Mouse (Mus musculus) liver, embryonic 11.5 days (tissue): ENCODE results near the gene Lyve1. TPM values are rescaled to one million over a fixed set of nuclear protein-coding genes. Genes with fewer than 3 reads are reported as not detected.

Source experiments
- microRNA-seq: library from miRNA; unstranded; fragments of <30 nt; microRNA quantifications from one replicate; pipeline ENCODE4, GENCODE M21; 2017; ENCODE audit warnings: borderline number of aligned reads
- polyA plus RNA-seq: library from polyadenylated mRNA; unstranded; fragments of >200 nt; fragmentation: Nextera tagmentation; extraction: Ambion mirVana; gene quantifications from 2 replicates; pipeline ENCODE4 v1.2.1, GENCODE M21; 2014

Lyve1 gene
- polyA plus RNA-seq, 1 experiment from 2014 or later, result 25.7 TPM

Small RNA genes lying within 50 kb of the gene (microRNA-seq; reads per million reads assigned to microRNA genes)
- gene Gm47282, result 1.1 reads per million

Other genes starting within 250 kb of the Lyve1 start
- gene Sbf2, start 248.3 kb downstream of the Lyve1 start, polyA plus RNA-seq, result 13.8 and 14.6 TPM in 2 replicates
- gene Adm, start 235.6 kb downstream of the Lyve1 start, polyA plus RNA-seq, result 8.8 and 10.6 TPM in 2 replicates
- 39.5 and 41.1 TPM in 2 replicates for gene Ampd3, start 95.0 kb downstream of the Lyve1 start, polyA plus RNA-seq
- gene Rnf141, start 18.8 kb downstream of the Lyve1 start, polyA plus RNA-seq, result 35.0 and 41.0 TPM in 2 replicates
- 20.7 and 25.2 TPM in 2 replicates for gene Mrvi1, start 119.2 kb upstream of the Lyve1 start, polyA plus RNA-seq
- gene Ctr9, start 165.7 kb upstream of the Lyve1 start, polyA plus RNA-seq, result 53.6 and 58.3 TPM in 2 replicates
- gene Eif4g2, start 219.8 kb upstream of the Lyve1 start, polyA plus RNA-seq, result 1,063 and 1,240 TPM in 2 replicates